Mouse (Mus musculus): ENCODE data around the gene Gm4787.
A peak's percentile ranks its signal among the peaks of the same experiment; 100 is the strongest.
"Not testable (repeated sequence)": the region's sequence is repeated elsewhere in the genome, so short reads cannot be mapped to it uniquely, and the experiment has no call there.

Gene Gm4787

GRCm38 (mm10) chr12:81379364-81379763, at the start of gene Gm4787:
Gene Gm4787 (minus strand): TSS chr12:81379464.
- DNase-seq: not testable (repeated sequence)

- no peak for DNase-seq
These were observed 42.6 kb upstream of the Gm4787 start, which contains the start of gene Adam4 for GRCm38 (mm10) chr12:81421846-81422245. Gene Adam4 (minus strand): TSS chr12:81421946.

- no peak for DNase-seq
These were observed 33.9 kb upstream of the Gm4787 start for GRCm38 (mm10) chr12:81413211-81413610.

GRCm38 (mm10) chr12:81408966-81409365, 29.7 kb upstream of the Gm4787 start:
- DNase-seq: peak; percentile 13

- peak; percentile 65 for DNase-seq
These were observed 22.9 kb upstream of the Gm4787 start for GRCm38 (mm10) chr12:81402187-81402586.

- no peak for DNase-seq
These were observed 45.4 kb downstream of the Gm4787 start for GRCm38 (mm10) chr12:81333841-81334240.

GRCm38 (mm10) chr12:81332875-81333421, 46.3 kb downstream of the Gm4787 start, which contains the start of gene Slc8a3:
Gene Slc8a3 (minus strand): TSS chr12:81333180.
- DNase-seq: no peak

- no peak for DNase-seq
These were observed 47.1 kb downstream of the Gm4787 start for GRCm38 (mm10) chr12:81331937-81332874.

- no peak for DNase-seq
These were observed 48.1 kb downstream of the Gm4787 start for GRCm38 (mm10) chr12:81331046-81331638.

Measured in kidney, adult 9 months (tissue).